Mouse (Mus musculus): ENCODE results near the gene Rxra. TPM values are rescaled to one million over a fixed set of nuclear protein-coding genes. Genes with fewer than 3 reads are reported as not detected.

Rxra gene
- total RNA-seq (2021) = 10 to 100 TPM; 48.4 to 53.6 TPM
- long read RNA-seq, experiment 1, full-length matches to known transcripts = 15 of 31 reads
- long read RNA-seq, experiment 1, partial matches to known transcripts = 15 of 31 reads
- long read RNA-seq, experiment 1, other reads (novel, unspliced or antisense) = 1 of 31 reads
- long read RNA-seq, experiment 2, full-length matches to known transcripts = 20 of 43 reads
- long read RNA-seq, experiment 2, partial matches to known transcripts = 2 of 43 reads
- long read RNA-seq, experiment 2, other reads (novel, unspliced or antisense) = 21 of 43 reads

DNA sequence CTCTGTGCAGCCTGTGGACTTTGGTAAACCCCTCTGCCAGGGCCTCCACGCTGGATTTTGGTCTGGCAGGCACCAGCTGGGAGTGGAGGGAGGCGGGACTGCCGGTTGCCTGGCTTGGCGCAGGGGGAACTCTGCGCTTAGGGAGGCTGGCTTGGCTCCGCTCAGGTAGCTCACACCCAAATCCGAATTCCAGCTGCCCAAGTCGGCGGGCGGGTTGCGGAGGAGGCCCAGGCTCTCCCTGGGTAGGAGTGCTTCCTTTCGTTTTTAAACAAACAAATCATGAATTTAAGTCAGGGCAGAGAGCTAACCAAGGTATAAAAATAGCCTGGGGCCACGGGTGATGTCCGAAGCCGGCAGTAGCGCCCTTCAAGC, at the start of gene Rxra:
Gene Rxra (plus strand): TSS at position 335 of the 372 bp plus-strand sequence.
- peak; percentile 78 for DNase-seq
- intact Hi-C loops (cut with DNase I; ENCODE audit: low total_unique reads) = loop anchor here (5.0 kb wide), 1 partner anchor 56 kb away; no protein-coding TSS in a partner anchor

DNA sequence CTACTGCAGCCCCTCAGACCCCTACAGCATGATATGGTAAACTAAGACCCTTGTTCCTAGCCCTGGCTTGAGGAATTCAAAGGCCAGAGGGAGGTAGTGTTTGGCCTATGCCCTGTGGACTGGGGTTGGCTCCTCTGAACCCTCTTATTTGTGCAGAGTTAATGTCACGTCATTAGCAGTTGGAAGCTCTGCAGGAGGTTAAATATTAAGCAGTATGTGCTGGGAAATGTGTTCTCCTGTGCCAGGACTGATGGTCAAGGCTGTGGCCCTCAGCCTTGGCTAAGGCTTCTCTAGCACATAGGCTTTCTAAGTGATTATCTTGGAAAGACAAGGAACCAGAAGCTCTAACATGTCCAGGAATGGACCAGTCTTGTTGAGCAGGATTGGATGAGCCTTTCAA, 49.6 kb upstream of the Rxra start:
- intact Hi-C loops (cut with DNase I; ENCODE audit: low total_unique reads) = no loop called here
- DNase-seq = no peak

DNA sequence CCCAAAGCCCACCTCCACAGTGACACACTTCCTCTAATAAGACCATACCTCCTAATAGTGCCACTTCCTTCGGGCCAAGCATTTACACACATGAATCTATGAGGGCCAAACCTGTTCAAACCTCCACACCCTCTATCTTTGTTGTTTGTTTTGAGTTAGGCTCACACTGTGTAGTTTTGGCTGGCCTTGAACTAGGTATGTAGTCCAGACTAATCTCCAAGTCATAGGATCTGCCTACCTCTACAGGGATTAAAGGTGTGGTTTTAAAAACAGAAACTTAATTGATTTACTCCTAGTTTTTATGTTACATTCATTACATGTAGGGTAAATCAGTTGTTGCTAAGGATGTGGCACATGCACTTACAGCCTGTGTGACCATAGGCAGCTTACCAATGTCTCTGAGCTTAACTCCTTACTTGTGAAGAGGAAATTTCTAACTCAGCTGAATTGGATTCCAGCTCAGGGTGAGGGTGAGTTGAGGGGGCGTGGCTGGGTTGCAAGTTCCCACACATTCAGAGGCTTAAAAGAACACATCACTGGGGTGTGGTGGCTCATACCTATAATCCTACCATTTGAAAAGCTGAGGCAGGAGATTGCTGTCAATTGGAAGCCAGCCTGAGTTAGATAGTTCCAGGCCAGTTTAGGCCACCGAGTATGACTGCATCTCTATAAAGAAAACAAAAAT, 45.5 kb upstream of the Rxra start:
- intact Hi-C loops (cut with DNase I; ENCODE audit: low total_unique reads) = no loop called here
- no peak for DNase-seq

DNA sequence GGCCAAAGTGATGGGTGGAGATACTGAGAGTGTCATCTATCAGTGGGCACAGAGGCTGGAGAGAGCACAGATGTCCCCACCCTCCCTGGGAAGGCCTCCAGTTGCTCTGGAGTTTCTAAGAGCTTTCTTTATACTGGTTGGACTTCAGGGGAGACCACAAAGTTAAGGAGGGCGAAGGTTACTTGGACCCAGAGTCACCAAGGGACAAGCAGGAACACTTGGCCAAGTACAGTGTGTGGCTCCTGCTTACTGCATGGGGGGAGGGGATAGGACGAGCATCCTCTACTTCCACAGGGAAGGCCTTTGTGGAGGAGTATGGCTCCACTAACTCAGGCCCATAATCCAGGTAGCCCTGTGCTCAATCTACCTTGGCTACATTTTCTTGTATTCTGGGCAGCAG, 42.8 kb upstream of the Rxra start:
- DNase-seq = no peak
- intact Hi-C loops (cut with DNase I; ENCODE audit: low total_unique reads) = no loop called here

DNA sequence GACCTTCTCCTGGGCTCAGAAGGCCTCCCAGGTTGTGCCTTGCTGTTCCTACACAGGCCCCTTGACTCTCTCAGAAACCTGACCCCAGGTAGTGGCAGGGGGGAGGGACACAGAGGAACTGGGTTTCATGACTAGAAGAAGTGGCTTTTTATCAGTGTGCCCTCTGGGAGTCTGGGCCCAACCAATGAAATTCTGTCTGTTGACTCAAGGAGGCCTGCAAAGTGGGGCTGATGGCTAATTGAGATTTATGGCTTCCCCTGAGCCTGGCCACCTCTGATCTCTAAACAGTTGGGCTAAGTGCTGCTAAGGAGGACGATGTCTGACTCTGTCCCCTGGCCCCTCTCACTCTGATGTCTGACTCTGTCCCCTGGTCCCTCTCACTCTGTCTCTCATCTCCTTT, 42.2 kb upstream of the Rxra start:
- DNase-seq = no peak
- intact Hi-C loops (cut with DNase I; ENCODE audit: low total_unique reads) = no loop called here

DNA sequence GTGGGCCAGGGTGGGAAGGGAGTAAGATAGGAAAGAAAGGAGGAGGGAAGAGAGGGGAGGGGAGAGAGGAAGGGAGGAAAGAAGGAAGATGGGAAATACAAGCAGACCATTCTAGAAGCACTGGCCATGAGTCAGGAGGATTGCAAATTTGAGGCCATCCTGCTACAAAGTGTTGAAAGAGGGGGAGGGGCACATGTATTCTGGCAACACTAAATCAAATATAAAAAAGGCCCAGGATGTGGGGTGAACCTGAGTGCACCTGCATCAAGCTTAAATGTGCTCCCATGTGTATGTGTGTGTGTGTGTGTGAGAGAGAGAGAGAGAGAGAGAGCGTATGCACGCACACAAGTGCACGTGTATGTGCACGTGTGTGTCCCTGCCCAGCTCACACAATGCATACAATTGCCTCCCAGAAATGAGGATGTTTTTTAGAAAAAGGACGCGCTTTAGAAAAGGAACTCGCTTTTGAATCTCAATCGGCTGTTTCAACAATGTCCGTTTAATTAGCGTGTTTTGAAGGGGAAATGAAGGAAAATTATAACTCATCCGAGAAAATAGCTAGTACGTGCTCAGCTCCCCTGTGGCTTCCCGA, 41.0 kb upstream of the Rxra start:
- intact Hi-C loops (cut with DNase I; ENCODE audit: low total_unique reads) = no loop called here
- no peak for DNase-seq

DNA sequence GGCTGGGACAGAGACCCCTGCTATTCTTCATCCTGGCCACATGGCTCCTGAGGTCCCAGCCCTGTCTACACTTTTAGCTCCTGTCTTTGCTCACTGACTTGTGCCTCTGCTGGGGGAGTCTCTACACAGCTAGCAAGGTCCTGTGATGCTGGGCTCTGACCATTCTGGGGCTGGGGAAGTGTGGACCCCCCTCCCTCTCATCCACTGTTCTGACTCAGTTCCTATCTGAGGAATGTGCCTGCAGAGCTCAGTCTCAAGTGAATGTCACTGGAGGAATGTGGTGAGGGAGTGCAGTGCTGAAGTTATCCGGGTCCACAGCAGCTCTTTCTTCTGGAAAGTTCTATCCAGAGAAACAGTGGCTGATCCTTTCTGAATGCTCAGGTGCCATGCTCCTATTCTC, 39.4 kb upstream of the Rxra start:
- intact Hi-C loops (cut with DNase I; ENCODE audit: low total_unique reads) = no loop called here
- no peak for DNase-seq

DNA sequence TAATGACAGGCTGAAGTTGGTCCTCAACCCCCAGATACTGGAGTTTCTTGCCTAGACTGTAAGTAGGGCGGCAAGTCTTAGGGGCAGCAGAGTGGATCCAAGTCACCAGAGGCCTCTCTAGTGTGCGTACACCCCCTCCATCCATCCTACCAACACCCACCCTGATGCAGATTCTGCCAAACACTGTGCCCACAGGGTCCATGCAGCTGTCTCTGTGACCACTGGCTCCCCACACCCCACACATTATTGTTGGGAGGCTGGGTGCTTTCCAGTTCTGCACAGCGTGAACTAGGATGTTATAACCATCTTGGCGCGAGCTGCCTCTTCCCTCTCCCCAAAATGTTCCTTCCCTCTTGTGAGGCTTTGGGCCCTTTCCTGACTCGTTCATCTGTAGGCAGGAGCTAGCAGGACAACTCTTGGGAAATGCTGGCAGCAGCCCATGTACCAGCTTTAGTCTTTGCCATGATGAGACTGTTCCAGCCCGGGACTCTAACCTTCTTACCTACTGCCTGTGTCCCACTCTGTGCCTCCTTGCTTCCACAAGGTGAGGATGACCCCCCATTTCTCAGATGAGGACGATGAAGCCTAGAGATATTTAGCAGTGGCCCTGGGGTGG, 38.9 kb upstream of the Rxra start:
- no peak for DNase-seq
- intact Hi-C loops (cut with DNase I; ENCODE audit: low total_unique reads) = no loop called here

DNA sequence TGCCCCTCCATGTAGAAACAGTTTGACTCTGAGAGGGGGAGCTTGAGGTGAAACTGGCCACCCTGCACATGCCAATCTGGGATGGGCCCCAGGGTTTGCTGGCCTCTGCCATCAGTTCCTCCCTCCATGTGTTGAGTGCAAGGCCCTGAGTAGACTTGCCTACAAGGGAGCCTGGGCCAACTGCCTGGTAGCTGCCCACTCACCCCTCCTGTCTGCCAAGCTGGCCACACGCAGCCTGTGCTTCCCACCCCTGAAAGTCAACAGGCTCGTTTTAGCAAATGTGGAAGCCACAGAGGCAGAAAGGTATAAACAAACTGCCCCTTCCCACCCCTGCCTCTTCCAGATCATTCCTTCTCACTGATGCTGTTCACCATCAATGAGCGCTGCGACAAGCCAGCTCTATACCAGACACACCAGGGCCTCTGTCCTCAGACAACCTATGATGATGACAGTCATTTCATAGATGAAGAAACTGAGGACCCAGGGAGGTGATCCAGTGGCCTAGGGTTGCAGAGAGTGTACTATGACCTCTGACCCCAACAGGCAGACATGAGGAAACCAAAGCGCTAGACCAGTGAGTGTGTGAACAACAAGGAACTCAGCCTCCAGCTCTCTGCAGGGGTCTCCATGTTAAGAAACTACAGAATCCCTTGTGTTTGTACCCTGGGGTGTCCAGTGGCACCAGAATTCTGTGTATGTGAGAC, 36.5 kb upstream of the Rxra start:
- intact Hi-C loops (cut with DNase I; ENCODE audit: low total_unique reads) = no loop called here

DNA sequence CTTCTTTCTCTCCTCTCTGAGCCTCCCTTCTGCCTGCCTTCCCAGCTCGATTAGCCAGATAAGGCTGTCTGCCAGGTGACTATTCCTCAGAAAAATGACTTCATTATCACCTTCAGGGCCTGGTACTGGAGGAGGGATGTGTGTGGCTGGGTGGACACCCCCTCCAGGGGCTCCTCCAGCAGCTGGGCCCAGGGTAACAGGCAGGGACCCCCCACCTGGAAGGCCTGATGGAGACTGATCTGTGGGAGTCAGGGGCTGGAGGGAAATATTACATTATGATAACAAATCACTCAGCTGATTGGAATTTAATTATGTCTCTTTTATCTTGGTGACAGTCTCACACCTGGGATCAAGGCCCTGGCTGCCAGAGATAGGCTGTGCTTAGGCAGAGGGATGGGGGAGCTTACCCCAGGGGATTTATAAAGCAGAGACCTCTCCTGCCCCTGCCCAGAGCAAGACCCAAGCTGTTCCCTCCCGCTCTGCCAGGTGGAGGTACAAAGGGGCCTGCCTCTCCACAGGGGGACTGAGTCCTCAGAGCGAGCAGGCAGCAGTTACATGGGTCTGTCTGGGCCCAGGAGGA, 35.2 kb upstream of the Rxra start:
- intact Hi-C loops (cut with DNase I; ENCODE audit: low total_unique reads) = no loop called here

More for the DNA sequence above, 36.5 kb upstream of the Rxra start:
- no peak for DNase-seq

DNA sequence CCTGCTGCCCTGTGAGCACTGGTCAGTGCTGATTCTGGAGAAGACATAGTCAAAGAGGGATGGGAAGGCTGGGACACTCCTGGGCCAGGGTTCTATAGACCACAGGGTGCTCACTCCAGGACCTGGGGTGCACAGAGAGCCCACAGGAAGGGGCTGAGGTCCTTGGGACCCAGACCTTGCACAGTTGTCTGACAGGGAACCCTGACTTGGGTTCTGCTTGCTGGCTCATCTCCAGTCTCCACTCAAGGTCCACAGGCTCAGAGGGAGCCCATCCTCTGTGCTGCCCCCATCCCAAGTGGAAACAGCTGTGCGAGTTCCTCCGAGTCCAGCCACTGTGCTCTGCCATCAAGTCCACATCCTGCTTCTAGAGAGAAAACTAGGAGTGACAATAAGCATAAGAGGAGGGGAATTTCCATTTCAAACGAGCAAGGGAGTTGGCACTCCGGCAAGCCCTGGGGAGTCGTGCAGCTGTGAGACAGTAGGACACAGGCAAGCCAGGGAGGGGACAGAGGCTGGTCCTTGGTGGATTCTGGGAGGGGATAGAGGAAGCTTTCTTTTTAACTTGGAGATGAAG, 31.6 kb upstream of the Rxra start:
- intact Hi-C loops (cut with DNase I; ENCODE audit: low total_unique reads) = no loop called here
- peak; percentile 49 for DNase-seq

More for the DNA sequence above, 35.2 kb upstream of the Rxra start:
- no peak for DNase-seq

DNA sequence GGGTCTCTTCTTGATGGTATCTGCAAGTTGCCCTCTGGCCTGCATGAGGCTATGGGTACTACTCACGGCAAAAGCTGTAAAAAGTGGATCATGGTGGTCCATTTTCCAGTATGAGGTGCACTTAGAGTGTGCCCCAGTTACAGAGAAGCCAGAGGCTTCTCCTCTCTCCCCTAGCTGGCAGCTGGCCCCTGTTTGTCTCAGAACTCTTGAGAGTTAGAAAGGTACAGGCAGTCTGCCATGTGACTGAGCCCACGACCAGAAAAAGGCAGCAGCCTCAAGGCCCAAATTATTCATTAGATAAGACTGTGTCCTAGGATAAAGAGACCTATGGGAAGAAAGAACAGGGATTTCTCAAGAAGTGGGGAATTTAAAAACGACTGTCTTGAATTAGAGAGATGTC, 30.8 kb upstream of the Rxra start:
- DNase-seq = no peak
- intact Hi-C loops (cut with DNase I; ENCODE audit: low total_unique reads) = no loop called here

DNA sequence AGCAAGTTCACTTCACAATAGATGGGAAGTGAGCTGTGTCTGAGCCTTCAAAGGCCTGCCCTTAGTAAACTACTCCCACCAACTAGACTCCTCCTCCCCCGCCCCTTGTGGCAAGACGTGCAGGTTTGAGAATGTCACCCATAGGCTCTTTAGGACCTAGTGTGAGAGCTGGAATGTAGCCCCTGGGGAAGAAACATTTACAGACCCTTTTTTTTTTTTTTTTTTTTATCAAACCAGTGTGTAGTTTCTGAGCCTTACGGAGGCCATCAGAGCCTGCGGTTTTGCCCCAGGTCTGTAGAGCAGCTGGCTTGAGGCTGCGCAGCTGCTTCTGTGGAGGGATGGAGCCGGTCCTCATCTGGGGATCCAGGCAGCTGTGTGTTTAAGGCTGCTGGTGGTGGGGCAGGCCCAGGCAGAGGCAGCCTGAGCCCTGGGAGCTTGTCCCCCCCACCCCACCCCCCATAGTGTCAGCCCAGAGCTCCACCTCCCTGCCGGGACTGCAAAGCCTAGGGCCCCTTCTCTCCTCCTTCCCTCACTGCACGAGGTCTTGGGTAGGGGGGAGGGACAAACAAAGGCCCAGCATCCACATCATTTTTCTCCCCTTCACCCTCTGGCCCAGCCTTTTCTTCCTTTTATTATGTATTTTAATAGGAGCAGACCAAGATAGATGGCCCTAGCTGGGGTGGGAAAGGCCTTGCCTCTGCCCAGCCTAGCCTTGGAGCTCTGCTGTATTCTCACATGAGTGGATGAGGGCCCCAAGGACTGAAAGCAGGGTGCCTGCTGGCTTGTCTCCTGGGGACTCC, 26.2 kb upstream of the Rxra start:
- DNase-seq = no peak
- intact Hi-C loops (cut with DNase I; ENCODE audit: low total_unique reads) = no loop called here

DNA sequence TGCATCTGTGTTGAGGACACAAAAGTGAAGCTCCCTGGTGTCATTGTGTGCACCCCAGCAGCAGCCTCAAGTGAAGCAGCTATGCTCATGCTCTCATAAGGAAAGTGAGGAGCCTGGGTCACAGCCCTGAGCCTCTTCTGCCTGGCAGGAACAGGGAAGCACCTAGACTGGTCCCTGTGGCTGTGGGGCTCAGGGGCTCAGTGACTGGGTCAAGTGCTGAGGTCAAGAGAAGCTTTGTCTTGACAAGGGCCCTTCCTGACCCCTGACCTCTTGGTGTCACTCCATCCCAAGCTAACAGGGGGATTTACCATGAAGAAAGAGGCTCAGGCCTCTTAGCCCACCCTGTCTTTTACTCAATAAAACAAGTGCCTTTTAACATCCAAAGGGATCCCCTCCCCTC, 25.2 kb upstream of the Rxra start:
- intact Hi-C loops (cut with DNase I; ENCODE audit: low total_unique reads) = no loop called here
- no peak for DNase-seq

DNA sequence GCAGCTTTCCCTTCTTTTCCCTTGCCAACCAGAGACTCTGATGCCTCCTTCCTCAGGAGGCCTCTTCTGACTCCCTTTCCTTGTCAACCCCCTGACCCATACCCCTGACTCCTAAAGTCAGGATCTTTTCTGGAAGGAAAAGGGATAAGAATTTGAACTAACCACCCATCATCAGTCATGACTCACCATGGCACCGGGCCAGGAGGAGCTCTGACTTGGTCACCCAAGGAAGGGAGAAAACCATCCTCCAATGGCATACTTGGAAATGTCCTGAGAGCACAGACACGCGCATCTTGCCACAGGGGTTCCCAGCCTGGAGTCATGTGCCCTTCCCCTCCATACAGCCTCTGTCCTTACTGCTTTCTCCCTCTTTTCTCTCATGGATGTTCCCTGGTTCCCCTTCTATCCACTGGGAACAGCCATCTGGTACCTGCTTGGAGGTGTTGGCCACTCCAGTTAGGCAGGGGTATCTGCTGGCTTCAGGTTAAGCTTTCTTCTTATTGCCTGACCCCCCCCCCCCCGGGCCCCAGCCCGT, 22.7 kb upstream of the Rxra start:
- DNase-seq = peak; percentile 54
- intact Hi-C loops (cut with DNase I; ENCODE audit: low total_unique reads) = no loop called here

DNA sequence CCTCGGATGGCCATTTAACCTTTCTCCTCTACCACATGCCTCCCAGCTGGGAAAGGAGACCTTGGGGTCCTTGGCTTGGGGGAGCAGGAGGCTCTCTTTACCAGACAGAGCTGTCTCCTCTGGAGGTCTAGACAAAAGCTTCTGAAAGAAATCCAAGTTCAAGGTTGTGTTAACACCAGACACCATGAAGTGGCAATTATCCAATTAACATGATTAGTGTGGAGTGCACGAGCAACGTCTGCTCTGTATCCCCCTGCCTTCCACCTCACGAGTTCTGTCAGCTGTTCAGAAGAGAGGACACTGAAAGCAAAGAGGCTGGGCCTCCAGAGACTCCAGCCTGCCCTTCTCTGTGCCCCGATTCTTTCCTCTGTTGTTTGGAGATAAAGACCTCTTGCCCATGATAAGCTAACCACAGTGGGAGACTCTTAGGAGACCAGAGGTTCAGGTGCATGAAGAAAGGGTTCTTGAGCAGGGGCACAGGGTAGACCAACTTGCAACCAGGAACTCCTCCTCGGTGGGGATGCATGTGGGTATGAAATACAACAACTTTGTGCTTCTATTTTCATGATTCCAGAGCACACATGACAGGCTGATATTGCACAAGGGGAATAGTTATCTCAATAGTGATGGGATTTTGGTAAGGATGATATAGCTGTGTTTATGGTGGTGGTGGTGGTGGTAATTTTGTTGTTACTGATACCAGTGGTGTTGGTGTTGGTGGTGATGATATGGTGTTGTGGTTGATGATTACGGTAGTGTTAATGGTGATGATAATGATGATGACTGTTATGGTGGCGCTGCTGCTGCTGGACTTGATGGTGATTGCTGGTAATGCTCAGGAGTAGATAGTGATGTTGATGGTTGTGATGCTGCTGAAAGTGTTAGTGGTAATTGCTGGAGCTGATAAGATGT, 21.7 kb upstream of the Rxra start:
- intact Hi-C loops (cut with DNase I; ENCODE audit: low total_unique reads) = no loop called here

DNA sequence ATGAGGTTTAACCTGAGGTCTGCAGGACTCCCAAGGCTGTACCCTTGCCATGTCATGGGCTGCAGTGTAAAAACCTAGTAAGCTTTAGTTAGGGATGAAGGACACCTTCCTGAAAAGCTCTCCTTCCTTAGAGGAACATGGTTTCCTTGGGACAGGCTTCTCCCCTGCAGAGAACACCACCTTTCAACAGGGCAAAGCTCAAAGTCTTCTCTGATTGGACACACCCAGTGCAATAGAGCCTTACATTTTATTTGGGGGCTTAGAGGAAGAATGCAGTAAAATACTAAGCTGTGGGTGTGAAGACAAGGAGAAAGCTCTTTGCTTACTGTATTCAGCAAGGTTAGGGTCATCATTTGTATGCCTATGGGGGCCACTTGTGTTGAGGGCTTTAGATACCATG, 19.7 kb upstream of the Rxra start:
- intact Hi-C loops (cut with DNase I; ENCODE audit: low total_unique reads) = no loop called here
- no peak for DNase-seq

More for the DNA sequence above, 21.7 kb upstream of the Rxra start:
- DNase-seq = no peak
